Mouse (Mus musculus) stomach, embryonic 15.5 days (tissue): Measurements from ENCODE around the gene Tpo. TPM values are rescaled to one million over a fixed set of nuclear protein-coding genes. Genes with fewer than 3 reads are reported as not detected.
A peak's percentile ranks its signal among the peaks of the same experiment; 100 is the strongest.

Experiments
- ATAC-seq: fragments of 200-750 bp; cut with Nextera tagmentation; 2 replicates; pipeline ENCODE4 v1.8.0; 2017; ENCODE audit warnings: low read depth, moderate number of reproducible peaks, moderate TSS enrichment; ENCODE audit not compliant: insufficient read depth, low FRiP score
- H3K27ac ChIP-seq: fragments of 300-500 bp; sonication (generic); 2 replicates; pipeline ENCODE4 v1.5.1; 2015; ENCODE audit warnings: mild to moderate bottlenecking, inconsistent platforms
- H3K27me3 ChIP-seq: fragments of 300-500 bp; sonication (generic); replicated peaks from 2 replicates; pipeline ENCODE4 v1.6.1; 2015; ENCODE audit warnings: inconsistent platforms
- H3K36me3 ChIP-seq: fragments of 300-500 bp; sonication (generic); 2 replicates; pipeline ENCODE4 v1.6.1; 2015; ENCODE audit warnings: inconsistent platforms
- H3K4me1 ChIP-seq: fragments of 300-500 bp; sonication (generic); 2 replicates; pipeline ENCODE4 v1.6.1; 2015; ENCODE audit warnings: inconsistent platforms
- H3K4me2 ChIP-seq: fragments of 300-500 bp; sonication (generic); 2 replicates; pipeline ENCODE4 v1.6.1; 2015; ENCODE audit warnings: mild to moderate bottlenecking, inconsistent platforms
- H3K4me3 ChIP-seq: fragments of 300-500 bp; sonication (generic); replicated peaks from 2 replicates; pipeline ENCODE4 v1.5.1; 2015; ENCODE audit warnings: inconsistent platforms
- H3K9ac ChIP-seq: fragments of 300-500 bp; sonication (generic); 2 replicates; pipeline ENCODE4 v1.6.1; 2015; ENCODE audit warnings: inconsistent platforms
- H3K9me3 ChIP-seq: fragments of 300-500 bp; sonication (generic); 2 replicates; pipeline ENCODE4 v1.6.1; 2016; ENCODE audit warnings: inconsistent platforms
- WGBS: fragments of 180-500 bp; shearing (Covaris S2); methylation state at CpG from one replicate; pipeline ENCODE4 v1.1.7; 2015; 5-methylcytosine and 5-hydroxymethylcytosine counted together
- polyA plus RNA-seq: library from polyadenylated mRNA; unstranded; fragments of >200 nt; fragmentation: Nextera tagmentation; extraction: Ambion mirVana; gene quantifications from 2 replicates; pipeline ENCODE4 v1.2.1, GENCODE M21; 2015

Gene Tpo
- polyA plus RNA-seq, 1 experiment from 2014 or later: not detected

- no peak overlapping the region for H3K4me3 ChIP-seq
- ATAC-seq: no peak
- no peaks in the 10 kb centered on the region for H3K4me1 ChIP-seq
- H3K36me3 ChIP-seq: no peaks in the 10 kb centered on the region
- no peaks in the 10 kb centered on the region for H3K9me3 ChIP-seq
- H3K4me2 ChIP-seq: no peak overlapping the region
- H3K27me3 ChIP-seq: no peaks in the 10 kb centered on the region
- no peak overlapping the region for H3K9ac ChIP-seq
- H3K27ac ChIP-seq: no peak overlapping the region
- WGBS: 74% methylated on average over 6 of the region's 6 CpGs
Measured at GRCm38 (mm10) chr12:30129411-30129716, 3.1 kb downstream of the Tpo start.

- Histone ChIP-seq H3K4me1 (no peaks in the 10 kb centered on the region), H3K9ac (no peak overlapping the region), H3K36me3 (no peaks in the 10 kb centered on the region), H3K4me2 (no peak overlapping the region), H3K27ac (no peak overlapping the region), H3K27me3 (no peaks in the 10 kb centered on the region), H3K4me3 (no peak overlapping the region), H3K9me3 (no peaks in the 10 kb centered on the region)
- ATAC-seq: no peak
- 61% methylated on average over 7 of the region's 7 CpGs for WGBS
Measured at GRCm38 (mm10) chr12:30128561-30129410, 3.6 kb downstream of the Tpo start.

GRCm38 (mm10) chr12:30122347-30122746 lies 10.1 kb downstream of the Tpo start:
- no peak overlapping the region for H3K9ac ChIP-seq
- H3K4me1 ChIP-seq: no peaks in the 10 kb centered on the region
- H3K4me3 ChIP-seq: no peak overlapping the region
- WGBS: 55% methylated on average over 7 of the region's 7 CpGs
- H3K4me2 ChIP-seq: no peak overlapping the region
- H3K27me3 ChIP-seq: no peaks in the 10 kb centered on the region
- H3K36me3 ChIP-seq: no peaks in the 10 kb centered on the region
- H3K27ac ChIP-seq: no peak overlapping the region
- no peak for ATAC-seq
- no peaks in the 10 kb centered on the region for H3K9me3 ChIP-seq

- H3K9ac ChIP-seq: no peak overlapping the region
- no peak overlapping the region for H3K4me3 ChIP-seq
- H3K27ac ChIP-seq: no peak overlapping the region
- no peaks in the 10 kb centered on the region for H3K27me3 ChIP-seq
- H3K36me3 ChIP-seq: no peaks in the 10 kb centered on the region
- no peak for ATAC-seq
- H3K9me3 ChIP-seq: no peaks in the 10 kb centered on the region
- WGBS: 94% methylated on average over 2 of the region's 2 CpGs
- no peaks in the 10 kb centered on the region for H3K4me1 ChIP-seq
- H3K4me2 ChIP-seq: no peak overlapping the region
Measured at GRCm38 (mm10) chr12:30112271-30112670, 20.2 kb downstream of the Tpo start.

GRCm38 (mm10) chr12:30109646-30110605 lies 22.5 kb downstream of the Tpo start:
- Histone ChIP-seq H3K9ac (no peak overlapping the region), H3K4me3 (no peak overlapping the region)
- 77% methylated on average over 14 of the region's 14 CpGs for WGBS

GRCm38 (mm10) chr12:30102891-30103565 lies 29.4 kb downstream of the Tpo start:
- H3K4me1 ChIP-seq: no peaks in the 10 kb centered on the region
- no peaks in the 10 kb centered on the region for H3K27me3 ChIP-seq
- no peaks in the 10 kb centered on the region for H3K9me3 ChIP-seq
- no peak overlapping the region for H3K9ac ChIP-seq
- no peak overlapping the region for H3K27ac ChIP-seq
- H3K4me3 ChIP-seq: no peak overlapping the region
- ATAC-seq: no peak
- H3K4me2 ChIP-seq: 0 out of 2 replicates have a peak overlapping the region, but pooled peaks have one; percentile 7
- WGBS: 37% methylated on average over 29 of the region's 29 CpGs
- no peaks in the 10 kb centered on the region for H3K36me3 ChIP-seq

More at GRCm38 (mm10) chr12:30109646-30110605, 22.5 kb downstream of the Tpo start:
- Histone ChIP-seq H3K4me1 (no peaks in the 10 kb centered on the region), H3K36me3 (no peaks in the 10 kb centered on the region), H3K9me3 (no peaks in the 10 kb centered on the region), H3K4me2 (no peak overlapping the region), H3K27ac (no peak overlapping the region), H3K27me3 (no peaks in the 10 kb centered on the region)
- no peak for ATAC-seq

- Histone ChIP-seq H3K9ac (no peak overlapping the region), H3K4me1 (no peaks in the 10 kb centered on the region), H3K27me3 (no peaks in the 10 kb centered on the region), H3K36me3 (no peaks in the 10 kb centered on the region), H3K4me2 (no peak overlapping the region), H3K27ac (no peak overlapping the region), H3K4me3 (no peak overlapping the region), H3K9me3 (no peaks in the 10 kb centered on the region)
- 90% methylated on average over 5 of the region's 5 CpGs for WGBS
- ATAC-seq: no peak
Measured at GRCm38 (mm10) chr12:30092081-30092480, 40.3 kb downstream of the Tpo start.

- no peak overlapping the region for H3K4me3 ChIP-seq
- H3K27me3 ChIP-seq: no peaks in the 10 kb centered on the region
- H3K4me1 ChIP-seq: no peaks in the 10 kb centered on the region
- no peaks in the 10 kb centered on the region for H3K9me3 ChIP-seq
- no peak overlapping the region for H3K27ac ChIP-seq
- no peak for ATAC-seq
- 53% methylated on average over 3 of the region's 3 CpGs for WGBS
- H3K4me2 ChIP-seq: no peak overlapping the region
- no peak overlapping the region for H3K9ac ChIP-seq
- no peaks in the 10 kb centered on the region for H3K36me3 ChIP-seq
Measured at GRCm38 (mm10) chr12:30083971-30084370, 48.5 kb downstream of the Tpo start.

GRCm38 (mm10) chr12:30077056-30077455 lies 55.4 kb downstream of the Tpo start:
- Histone ChIP-seq H3K9ac (no peak overlapping the region), H3K4me1 (no peaks in the 10 kb centered on the region), H3K36me3 (no peaks in the 10 kb centered on the region), H3K27me3 (no peaks in the 10 kb centered on the region), H3K9me3 (no peaks in the 10 kb centered on the region), H3K27ac (no peak overlapping the region), H3K4me3 (no peak overlapping the region), H3K4me2 (no peak overlapping the region)
- WGBS: 90% methylated on average over 11 of the region's 11 CpGs
- no peak for ATAC-seq

- Histone ChIP-seq H3K9me3 (no peaks in the 10 kb centered on the region), H3K27ac (no peak overlapping the region), H3K9ac (no peak overlapping the region), H3K36me3 (no peaks in the 10 kb centered on the region), H3K4me2 (no peak overlapping the region), H3K27me3 (no peaks in the 10 kb centered on the region), H3K4me3 (no peak overlapping the region), H3K4me1 (no peaks in the 10 kb centered on the region)
- WGBS: 53% methylated on average over 2 of the region's 2 CpGs
- no peak for ATAC-seq
Measured at GRCm38 (mm10) chr12:30076316-30076715, 56.1 kb downstream of the Tpo start.

GRCm38 (mm10) chr12:30069321-30069720 lies 63.1 kb downstream of the Tpo start:
- H3K27me3 ChIP-seq: no peaks in the 10 kb centered on the region
- no peaks in the 10 kb centered on the region for H3K4me1 ChIP-seq
- no peak overlapping the region for H3K4me3 ChIP-seq
- H3K4me2 ChIP-seq: no peak overlapping the region
- 39% methylated on average over 2 of the region's 2 CpGs for WGBS
- no peaks in the 10 kb centered on the region for H3K9me3 ChIP-seq
- no peaks in the 10 kb centered on the region for H3K36me3 ChIP-seq
- ATAC-seq: no peak
- no peak overlapping the region for H3K9ac ChIP-seq
- H3K27ac ChIP-seq: no peak overlapping the region
